Mouse (Mus musculus) forebrain, postnatal 0 days (tissue): ENCODE measurements at regions not wholly inside any gene's neighbourhood (a gene's known extent, or its start where the extent isn't known, plus 50 kb on each side); places are given as distances from the start of the nearest gene placed in this dataset.
A peak's percentile ranks its signal among the peaks of the same experiment; 100 is the strongest.

Experiments used
- ATAC-seq: fragments of 200-750 bp; cut with Nextera tagmentation; 2 replicates; pipeline ENCODE4 v1.8.0; 2017; ENCODE audit warnings: mild to moderate bottlenecking, moderate library complexity
- DNase-seq: peaks from one replicate; pipeline ENCODE4 v3.0.0-alpha.2; 2015
- H3K27ac ChIP-seq: fragments of 300-500 bp; sonication (generic); 2 replicates; pipeline ENCODE4 v1.5.1; 2014; ENCODE audit warnings: low read depth, mild to moderate bottlenecking, antibody characterized with exemption, low read length, moderate library complexity, mixed read lengths
- H3K27me3 ChIP-seq: fragments of 300-500 bp; sonication (generic); 2 replicates; pipeline ENCODE4 v1.6.1; 2014; ENCODE audit warnings: mild to moderate bottlenecking, low read length, mixed read lengths; ENCODE audit not compliant: insufficient read depth
- H3K36me3 ChIP-seq: fragments of 300-500 bp; sonication (generic); 2 replicates; pipeline ENCODE4 v1.6.1; 2014; ENCODE audit warnings: mild to moderate bottlenecking, moderate library complexity; ENCODE audit not compliant: insufficient read depth
- H3K4me1 ChIP-seq: fragments of 300-500 bp; sonication (generic); 2 replicates; pipeline ENCODE4 v1.6.1; 2014; ENCODE audit warnings: antibody characterized with exemption; ENCODE audit not compliant: insufficient read depth
- H3K4me2 ChIP-seq: fragments of 300-500 bp; sonication (generic); 2 replicates; pipeline ENCODE4 v1.6.1; 2014; ENCODE audit warnings: low read depth, mild to moderate bottlenecking, moderate library complexity
- H3K4me3 ChIP-seq: fragments of 300-500 bp; sonication (generic); 2 replicates; pipeline ENCODE4 v1.5.1; 2014; ENCODE audit warnings: low read depth, low read length, mixed read lengths
- H3K9ac ChIP-seq: fragments of 300-500 bp; sonication (generic); 2 replicates; pipeline ENCODE4 v1.6.1; 2014; ENCODE audit warnings: mild to moderate bottlenecking
- H3K9me3 ChIP-seq: fragments of 300-500 bp; sonication (generic); 2 replicates; pipeline ENCODE4 v1.6.1; 2016; ENCODE audit warnings: low read length
- CTCF ChIP-seq: sonication (generic); IDR thresholded peaks from 2 replicates; pipeline ENCODE4 v1.5.1; 2016; ENCODE audit warnings: antibody characterized with exemption, control low read depth, low read depth
- WGBS: fragments of 180-500 bp; shearing (Covaris S2); extraction: QIAGEN DNeasy Blood & Tissue Kit; methylation state at CpG from one replicate; pipeline ENCODE4 v1.1.7; 2014; 5-methylcytosine and 5-hydroxymethylcytosine counted together

GRCm38 (mm10) chr2:57539842-57540241 lies 302.4 kb downstream of the Gpd2 start:
- Histone ChIP-seq H3K9ac (no peak overlapping the region), H3K27ac (no peak overlapping the region), H3K4me3 (no peak overlapping the region), H3K9me3 (no peaks in the 10 kb centered on the region), H3K4me2 (no peak overlapping the region), H3K36me3 (no peaks in the 10 kb centered on the region), H3K4me1 (no peaks in the 10 kb centered on the region), H3K27me3 (no peaks in the 10 kb centered on the region)
- 90% methylated on average over 3 of the region's 3 CpGs for WGBS
- ATAC-seq (no peak), DNase-seq (no peak)
- TF ChIP-seq CTCF = no peak

GRCm38 (mm10) chr2:57565258-57565657 lies 327.8 kb downstream of the Gpd2 start:
- Histone ChIP-seq H3K27me3 (no peaks in the 10 kb centered on the region), H3K9ac (no peak overlapping the region), H3K27ac (no peak overlapping the region), H3K4me3 (no peak overlapping the region), H3K36me3 (no peaks in the 10 kb centered on the region), H3K4me1 (no peaks in the 10 kb centered on the region), H3K9me3 (no peaks in the 10 kb centered on the region), H3K4me2 (no peak overlapping the region)
- 72% methylated on average over 4 of the region's 4 CpGs for WGBS
- ATAC-seq (peak; percentile 85), DNase-seq (peak; percentile 72)
- no peak for TF ChIP-seq CTCF

GRCm38 (mm10) chr2:57566103-57566502 lies 328.7 kb downstream of the Gpd2 start:
- Histone ChIP-seq H3K27me3 (no peaks in the 10 kb centered on the region), H3K27ac (no peak overlapping the region), H3K4me1 (no peaks in the 10 kb centered on the region), H3K9ac (no peak overlapping the region), H3K9me3 (no peaks in the 10 kb centered on the region), H3K36me3 (no peaks in the 10 kb centered on the region), H3K4me3 (no peak overlapping the region), H3K4me2 (no peak overlapping the region)
- DNase-seq (no peak), ATAC-seq (no peak)
- 89% methylated on average over 4 of the region's 4 CpGs for WGBS
- TF ChIP-seq CTCF = no peak

- no peak overlapping the region for H3K27ac ChIP-seq
- DNase-seq (no peak), ATAC-seq (no peak)
- H3K36me3 ChIP-seq = no peaks in the 10 kb centered on the region
- H3K4me3 ChIP-seq = no peak overlapping the region
- TF ChIP-seq CTCF = no peak
- no peak overlapping the region for H3K4me2 ChIP-seq
- no peak overlapping the region for H3K9ac ChIP-seq
- H3K9me3 ChIP-seq = no peaks in the 10 kb centered on the region
- 80% methylated on average over 1 of the region's 1 CpGs for WGBS
- H3K4me1 ChIP-seq = no peaks in the 10 kb centered on the region
- H3K27me3 ChIP-seq = no peaks in the 10 kb centered on the region
Measured at GRCm38 (mm10) chr2:57567183-57567582, 329.7 kb downstream of the Gpd2 start.

GRCm38 (mm10) chr2:57587065-57587464 lies 349.6 kb downstream of the Gpd2 start:
- no peak for ATAC-seq
- WGBS = 90% methylated on average over 3 of the region's 3 CpGs
- no peak for DNase-seq
- Histone ChIP-seq H3K4me3 (no peak overlapping the region), H3K27ac (no peak overlapping the region), H3K36me3 (no peaks in the 10 kb centered on the region), H3K27me3 (no peaks in the 10 kb centered on the region), H3K9ac (no peak overlapping the region), H3K4me2 (no peak overlapping the region), H3K4me1 (no peaks in the 10 kb centered on the region), H3K9me3 (no peaks in the 10 kb centered on the region)
- TF ChIP-seq CTCF = no peak

- no peak overlapping the region for H3K4me2 ChIP-seq
- TF ChIP-seq CTCF = no peak
- H3K9me3 ChIP-seq = no peaks in the 10 kb centered on the region
- H3K4me3 ChIP-seq = no peak overlapping the region
- H3K9ac ChIP-seq = no peak overlapping the region
- ATAC-seq (no peak), DNase-seq (no peak)
- no peaks in the 10 kb centered on the region for H3K27me3 ChIP-seq
- no peaks in the 10 kb centered on the region for H3K36me3 ChIP-seq
- H3K27ac ChIP-seq = no peak overlapping the region
- WGBS = 94% methylated on average over 2 of the region's 2 CpGs
- H3K4me1 ChIP-seq = no peaks in the 10 kb centered on the region
Measured at GRCm38 (mm10) chr2:57593558-57593957, 356.1 kb downstream of the Gpd2 start.

- 14% methylated on average over 9 of the region's 9 CpGs for WGBS
- ATAC-seq (peak; percentile 84), DNase-seq (peak; percentile 59)
- no peaks in the 10 kb centered on the region for H3K36me3 ChIP-seq
- TF ChIP-seq CTCF = no peak
- H3K27ac ChIP-seq = no peak overlapping the region
- no peak overlapping the region for H3K4me3 ChIP-seq
- no peaks in the 10 kb centered on the region for H3K4me1 ChIP-seq
- H3K4me2 ChIP-seq = peak overlapping the region; percentile 17; the same call in 1 of the 2 replicates
- no peak overlapping the region for H3K9ac ChIP-seq
- no peaks in the 10 kb centered on the region for H3K9me3 ChIP-seq
- no peaks in the 10 kb centered on the region for H3K27me3 ChIP-seq
Measured at GRCm38 (mm10) chr2:57597694-57598358, 360.4 kb downstream of the Gpd2 start.
